Mouse (Mus musculus) liver, adult 2 months (tissue): ENCODE data around the gene Hist1h1c.

Experiments used
- CTCF ChIP-seq: fragments of 200-500 bp; IDR thresholded peaks from 2 replicates; pipeline ENCODE4 v1.5.1; 2011; ENCODE audit warnings: low read depth, low read length, control low read depth
- POLR2A ChIP-seq: fragments of 200-500 bp; IDR thresholded peaks from 2 replicates; pipeline ENCODE4 v1.6.1; 2011; ENCODE audit warnings: low read length, control low read depth; ENCODE audit not compliant: insufficient read depth; ENCODE audit errors: extremely low read depth

- TF ChIP-seq CTCF, result no peak
- no peak for TF ChIP-seq POLR2A
Measured at GRCm38 (mm10) chr13:23709714-23710373, 28.8 kb upstream of the Hist1h1c start.
